Mouse (Mus musculus) lung, postnatal 25 days (tissue): Measurements from ENCODE around the gene Ift122.
A peak's percentile ranks its signal among the peaks of the same experiment; 100 is the strongest.

ENCODE experiments used
- DNase-seq: peaks from one replicate; pipeline ENCODE4 v3.0.0; 2022; ENCODE audit warnings: low spot score

Gene Ift122

DNA sequence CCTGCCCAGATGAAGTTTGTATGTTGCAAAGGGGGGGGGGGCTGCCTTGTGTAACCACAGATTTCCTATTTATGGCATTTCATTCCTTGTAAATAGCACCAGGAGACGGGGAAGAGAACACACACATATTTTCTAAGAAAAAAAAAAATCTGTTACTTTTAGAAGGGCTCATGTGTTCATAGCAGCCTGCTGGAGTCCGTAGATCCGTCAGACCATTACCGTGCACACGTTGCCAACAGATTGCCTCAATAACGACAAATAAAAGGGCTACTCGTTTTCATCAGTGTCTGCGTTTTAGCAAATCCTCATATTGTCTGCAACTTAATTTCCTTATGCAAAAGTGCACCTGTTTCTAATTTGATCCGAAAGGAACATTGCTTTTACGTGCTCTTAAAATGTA, 73.1 kb downstream of the Ift122 start:
- no peak for DNase-seq

DNA sequence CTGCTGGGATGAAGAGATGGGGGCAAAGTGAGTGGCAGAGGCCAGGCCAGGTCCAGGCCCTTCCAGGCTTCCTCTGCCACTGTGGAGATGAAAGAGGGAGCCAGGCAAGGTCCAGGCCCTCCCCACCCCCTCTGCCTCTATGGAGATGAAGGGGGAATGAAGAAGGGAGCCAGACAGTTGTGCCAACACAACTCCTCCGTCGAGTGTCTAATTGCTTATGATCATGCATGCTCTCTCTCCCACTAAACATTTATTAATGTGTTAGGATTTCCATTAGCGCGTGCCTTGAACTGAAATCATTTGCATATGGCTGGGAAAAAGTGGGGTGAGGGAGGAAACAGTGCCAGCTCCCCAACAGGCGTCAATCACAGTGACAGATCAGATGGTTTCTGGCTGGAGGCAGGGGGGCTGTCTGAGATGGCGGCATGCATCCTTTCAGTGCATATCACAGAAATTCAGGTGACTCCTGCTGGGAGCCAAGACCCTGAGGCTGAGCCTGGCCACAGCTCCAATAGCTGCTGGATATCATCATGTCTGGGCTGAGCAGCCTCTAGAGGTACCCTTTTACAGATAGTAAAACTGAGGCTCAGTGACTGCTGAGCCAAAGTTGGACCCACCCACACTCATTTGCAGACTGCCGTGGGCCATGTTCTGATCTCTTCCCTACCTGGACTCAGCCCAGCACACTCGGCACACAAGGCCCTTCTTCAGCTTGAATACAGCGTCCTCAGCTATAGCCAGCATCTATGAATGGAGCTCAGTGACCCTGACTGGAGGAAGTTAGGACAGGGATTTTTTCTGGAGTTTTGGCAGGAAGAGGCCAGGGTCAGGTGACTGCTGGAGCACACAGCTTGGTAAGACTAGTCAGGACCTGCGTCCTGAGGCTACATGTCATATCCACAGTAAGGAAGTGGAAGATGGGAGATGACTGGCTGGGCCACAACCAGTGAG, 74.3 kb downstream of the Ift122 start:
- no peak for DNase-seq

DNA sequence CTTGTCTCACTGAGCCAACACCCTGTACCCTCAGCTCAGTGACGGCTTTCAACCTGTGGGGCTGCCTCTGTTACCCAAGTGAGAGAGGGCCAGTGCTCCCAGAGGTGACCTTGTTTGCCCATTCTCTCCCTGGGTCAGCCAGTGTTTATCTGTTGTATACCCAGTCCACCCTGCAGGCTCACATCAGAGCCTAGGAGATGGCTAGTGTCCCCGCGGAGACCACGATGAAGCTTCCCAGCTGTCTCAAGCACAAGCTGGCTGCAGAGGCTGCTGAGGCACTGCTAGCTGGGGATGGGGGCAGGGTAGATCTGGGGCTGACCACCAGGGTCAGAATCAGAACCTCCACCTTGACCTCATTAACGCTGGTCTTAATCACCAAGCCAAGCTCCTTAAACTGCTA, 76.7 kb downstream of the Ift122 start:
- DNase-seq: no peak

DNA sequence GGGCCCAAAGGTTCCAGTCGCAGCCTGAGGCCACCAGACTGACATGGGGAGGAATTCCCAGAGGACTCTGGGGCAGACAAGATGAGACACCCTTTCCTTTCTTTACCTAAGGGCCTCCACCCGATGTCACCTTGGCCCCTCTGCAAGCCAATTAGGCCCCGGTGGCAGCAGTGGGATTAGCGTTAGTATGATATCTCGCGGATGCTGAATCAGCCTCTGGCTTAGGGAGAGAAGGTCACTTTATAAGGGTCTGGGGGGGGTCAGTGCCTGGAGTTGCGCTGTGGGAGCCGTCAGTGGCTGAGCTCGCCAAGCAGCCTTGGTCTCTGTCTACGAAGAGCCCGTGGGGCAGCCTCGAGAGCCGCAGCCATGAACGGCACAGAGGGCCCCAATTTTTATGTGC, 78.4 kb downstream of the Ift122 start, which contains the start of gene Rho:
Gene Rho (plus strand): TSS at position 110 of the 400 bp plus-strand sequence.
- DNase-seq: no peak

DNA sequence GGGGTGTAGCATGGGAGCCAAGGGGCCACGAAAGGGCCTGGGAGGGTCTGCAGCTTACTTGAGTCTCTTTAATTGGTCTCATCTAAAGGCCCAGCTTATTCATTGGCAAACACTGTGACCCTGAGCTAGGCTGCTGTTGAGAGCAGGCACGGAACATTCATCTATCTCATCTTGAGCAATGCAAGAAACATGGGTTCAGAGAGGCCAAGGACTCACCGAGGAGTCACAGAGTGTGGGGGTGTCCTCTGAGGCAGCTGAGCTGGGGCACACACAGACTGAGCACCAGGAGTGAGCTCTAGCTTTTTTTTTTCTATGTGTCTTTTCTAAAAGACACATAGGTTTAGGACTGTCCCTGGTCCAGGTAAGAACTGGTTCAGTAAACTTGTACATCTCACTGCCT, 79.1 kb downstream of the Ift122 start:
- DNase-seq: no peak

DNA sequence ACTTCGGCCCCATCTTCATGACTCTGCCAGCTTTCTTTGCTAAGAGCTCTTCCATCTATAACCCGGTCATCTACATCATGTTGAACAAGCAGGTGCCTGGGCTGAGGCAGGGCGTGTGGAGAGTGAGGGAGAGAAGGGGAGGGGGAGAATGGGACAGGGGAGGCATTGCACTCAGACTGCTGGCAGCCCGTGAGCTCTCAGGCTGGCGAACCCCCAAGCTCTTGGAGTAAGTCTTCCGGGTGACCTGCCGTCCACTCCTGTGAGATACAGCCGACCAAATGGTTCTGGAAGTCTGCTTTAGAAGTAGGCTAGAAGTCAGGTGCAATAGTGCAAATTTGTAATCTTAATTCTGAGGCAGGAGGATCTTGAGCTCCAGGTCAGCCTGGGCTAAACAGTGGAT, 82.3 kb downstream of the Ift122 start:
- no peak for DNase-seq

DNA sequence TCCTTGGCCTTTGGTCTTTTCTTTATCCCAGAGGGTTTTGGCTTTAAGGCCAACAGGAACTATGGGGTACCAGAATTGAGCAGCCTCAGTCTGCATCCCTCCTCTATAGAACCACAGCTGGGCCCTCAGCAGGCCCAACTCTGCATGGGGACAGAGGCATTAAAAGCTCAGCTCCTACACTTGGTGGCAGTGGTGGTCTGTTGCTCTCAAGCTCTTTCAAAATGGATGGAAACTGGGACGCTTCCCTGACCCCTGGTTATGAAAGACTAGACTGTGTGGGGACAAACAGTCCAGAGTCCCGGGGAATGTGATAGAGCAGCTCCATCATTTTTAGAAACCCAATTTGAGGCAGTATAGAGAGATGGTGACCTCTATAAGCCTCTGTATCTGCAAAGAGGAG, 84.7 kb downstream of the Ift122 start:
- no peak for DNase-seq

DNA sequence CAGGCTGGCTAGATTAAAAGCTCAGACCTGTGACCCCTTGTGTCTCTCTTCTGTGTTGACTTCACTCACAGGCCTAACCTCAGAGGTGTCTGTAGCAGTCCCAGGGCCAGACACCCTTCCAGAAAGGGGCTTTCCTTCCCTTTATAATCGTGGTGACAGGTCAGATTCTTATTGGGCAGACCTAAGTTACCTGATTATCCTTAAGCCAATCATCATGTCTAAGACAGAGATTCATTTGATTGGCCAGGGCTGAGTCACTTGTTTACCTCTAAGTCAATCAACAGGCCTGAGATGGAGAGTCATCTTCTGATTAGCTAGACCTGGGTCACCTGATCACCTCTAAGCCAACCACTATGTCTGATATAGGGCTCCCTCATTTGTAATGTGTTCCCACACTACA, 85.5 kb downstream of the Ift122 start:
- no peak for DNase-seq

DNA sequence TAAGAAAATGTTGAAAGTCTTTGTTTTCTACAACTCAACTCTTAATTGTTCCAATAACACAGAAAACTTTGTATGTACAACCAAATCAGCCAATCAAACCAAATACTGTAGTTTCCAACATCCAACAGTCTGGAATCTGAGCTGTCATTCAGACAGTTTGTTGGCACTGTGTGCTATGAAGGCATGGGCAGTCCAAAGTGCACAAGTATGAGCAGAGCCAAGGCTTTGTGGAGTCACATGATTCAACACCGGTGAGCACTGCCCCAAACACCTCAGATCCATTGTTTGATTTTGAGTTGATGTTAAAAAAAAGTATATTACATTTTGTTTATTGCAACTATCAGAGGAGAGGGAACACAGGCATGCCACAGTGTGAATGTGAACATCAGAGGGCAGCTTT, 87.3 kb downstream of the Ift122 start:
- no peak for DNase-seq

DNA sequence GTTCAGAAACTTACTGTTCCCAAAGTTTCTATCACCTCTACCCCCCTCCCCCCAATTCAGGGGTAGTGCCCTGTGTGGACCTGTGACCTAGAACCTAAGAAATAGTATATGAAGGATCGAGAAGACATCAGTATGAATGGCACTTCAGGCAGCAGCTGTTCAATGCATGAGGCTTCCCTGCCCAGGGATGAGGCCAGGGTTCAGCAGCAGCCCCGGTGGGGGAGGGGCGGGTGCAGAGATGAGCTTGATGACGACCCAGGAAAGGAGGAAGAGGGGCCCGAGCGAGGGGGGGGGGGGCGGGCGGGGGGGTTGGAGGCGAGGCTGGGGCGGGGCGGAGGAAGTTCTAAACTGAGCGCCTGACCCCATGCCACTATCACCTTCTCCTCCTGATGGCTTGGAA, 87.9 kb downstream of the Ift122 start:
- no peak for DNase-seq

DNA sequence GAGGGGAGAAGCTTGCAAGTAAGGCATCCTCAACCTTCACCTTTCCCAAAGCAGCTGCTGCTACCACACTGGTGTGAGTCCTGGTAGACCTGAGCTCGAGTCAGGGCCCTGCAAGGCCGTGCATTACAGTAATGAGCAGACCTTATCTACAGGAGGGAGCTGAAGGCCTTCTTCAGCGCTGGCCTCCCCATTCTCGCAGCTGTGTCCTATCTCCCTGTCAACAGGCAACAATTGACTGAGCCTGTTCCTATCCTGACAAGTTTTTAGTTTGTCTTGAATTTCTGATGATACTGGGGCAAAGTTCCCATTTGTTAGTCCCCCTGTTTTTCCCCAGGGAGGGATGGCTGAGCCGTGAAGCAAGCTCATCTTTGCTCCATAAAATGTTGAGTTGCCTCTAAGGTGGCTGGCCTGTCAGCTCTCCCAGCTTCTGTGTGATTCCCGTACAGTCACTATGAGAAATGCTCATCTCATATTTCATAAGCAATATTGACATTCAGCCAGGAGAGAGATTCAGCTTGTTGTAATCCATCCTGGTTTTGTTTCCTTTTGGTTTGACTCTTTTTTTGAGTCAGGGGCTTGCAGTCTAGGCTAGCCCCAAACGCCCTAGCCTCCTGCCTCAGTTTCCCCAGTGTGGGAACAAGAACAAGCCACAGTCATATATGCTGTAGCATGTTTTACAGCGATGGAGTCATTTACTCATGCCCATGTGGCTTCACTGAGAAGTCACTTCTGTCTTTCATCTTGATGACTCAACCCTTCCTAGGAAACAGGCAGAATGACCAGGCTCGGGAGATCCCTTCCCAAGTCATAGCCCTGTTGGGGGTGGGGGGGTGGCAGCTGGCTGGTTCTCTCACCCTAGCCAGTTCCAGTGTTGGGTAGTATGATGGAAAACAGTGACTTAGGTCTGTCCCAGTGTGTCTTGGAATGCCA, 90.5 kb downstream of the Ift122 start:
- no peak for DNase-seq

DNA sequence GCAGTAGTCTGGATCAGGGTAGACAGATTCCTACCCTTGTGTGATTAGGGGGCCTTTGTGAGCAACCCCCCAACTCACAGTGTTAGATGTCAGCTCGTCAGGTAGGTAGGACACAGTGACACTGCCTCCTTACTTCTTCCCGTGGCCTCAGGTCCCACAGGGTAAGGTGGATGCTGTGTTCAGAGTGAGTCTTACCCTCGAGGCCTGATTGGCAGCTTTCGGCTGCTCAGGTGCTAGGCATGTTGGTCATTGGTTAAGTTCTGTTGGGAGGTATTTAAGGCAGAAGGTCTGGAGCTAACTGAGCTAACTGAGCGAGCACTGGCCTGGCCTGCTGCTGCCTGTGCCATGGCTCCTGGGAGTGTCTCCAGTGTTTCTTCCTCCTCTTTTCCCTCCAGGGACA, 91.4 kb downstream of the Ift122 start, which contains the start of gene H1foo:
Gene H1foo (plus strand): TSS at position 301 of the 400 bp plus-strand sequence.
- no peak for DNase-seq

DNA sequence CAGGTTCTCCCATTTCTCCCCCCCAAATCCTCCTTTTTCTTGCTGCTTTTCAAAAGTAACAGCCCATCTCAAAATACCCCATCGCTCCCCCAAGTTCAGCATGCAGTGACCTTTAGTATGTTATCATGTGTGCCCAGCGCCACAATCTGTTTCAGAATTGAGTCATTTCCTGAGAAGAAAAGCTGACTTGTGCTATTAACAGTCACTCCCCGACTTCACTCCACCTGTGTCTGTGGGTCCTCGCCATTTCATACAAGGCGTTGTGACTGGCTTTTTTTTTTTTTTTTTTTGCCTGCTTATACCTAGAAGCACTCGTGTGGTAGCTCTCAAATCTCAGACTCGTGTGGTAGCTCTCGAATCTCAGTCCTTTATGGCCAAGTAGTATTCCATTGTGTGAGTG, 92.4 kb downstream of the Ift122 start:
- DNase-seq: no peak

DNA sequence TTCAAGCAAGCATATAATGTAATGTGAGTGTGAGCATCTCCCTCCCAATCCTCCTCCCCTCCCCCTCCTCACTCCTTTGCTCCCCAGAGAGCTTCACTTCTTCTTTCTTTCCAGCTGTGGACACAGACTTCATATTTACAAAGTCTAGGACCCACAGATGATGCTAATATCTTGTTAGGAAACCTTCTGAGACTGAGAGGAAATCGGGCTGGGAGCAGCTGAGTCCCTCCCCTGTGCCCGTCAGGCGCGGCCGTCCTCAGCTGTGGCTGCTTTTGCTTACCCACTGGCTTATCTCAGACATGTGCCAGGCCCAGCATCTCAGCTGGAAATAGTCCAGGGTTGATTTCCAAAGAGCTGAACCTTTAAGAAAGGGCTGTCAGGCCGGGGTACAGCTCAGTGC, 93.1 kb downstream of the Ift122 start:
- DNase-seq: no peak

DNA sequence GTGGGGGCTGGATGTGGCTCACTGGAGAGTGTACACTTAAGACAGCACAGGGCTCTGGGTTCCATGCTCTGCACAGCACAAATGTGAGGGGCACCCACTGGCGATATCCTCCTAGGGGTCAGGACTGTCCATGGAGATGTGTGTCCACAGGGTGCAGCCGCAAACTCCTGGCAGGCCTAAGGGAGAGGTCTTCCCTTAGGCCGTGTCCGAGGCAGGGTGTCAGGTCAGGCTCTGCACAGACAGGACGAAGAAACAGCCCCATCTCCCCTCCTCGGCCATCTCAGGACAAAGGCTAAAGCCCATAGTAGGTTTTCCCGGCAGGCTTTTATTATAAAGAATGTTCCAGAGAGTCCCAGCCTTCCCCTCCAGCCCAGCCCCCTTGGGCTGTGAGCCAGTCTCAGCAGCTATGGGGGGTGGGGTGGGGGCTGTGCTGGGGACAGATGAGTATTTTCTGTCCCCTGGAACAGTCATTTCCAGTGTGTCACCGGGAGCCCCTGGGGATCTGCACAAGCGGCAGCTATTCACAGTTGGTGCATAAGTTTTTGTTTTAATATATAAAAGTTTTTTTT, 101.3 kb downstream of the Ift122 start:
- no peak for DNase-seq

DNA sequence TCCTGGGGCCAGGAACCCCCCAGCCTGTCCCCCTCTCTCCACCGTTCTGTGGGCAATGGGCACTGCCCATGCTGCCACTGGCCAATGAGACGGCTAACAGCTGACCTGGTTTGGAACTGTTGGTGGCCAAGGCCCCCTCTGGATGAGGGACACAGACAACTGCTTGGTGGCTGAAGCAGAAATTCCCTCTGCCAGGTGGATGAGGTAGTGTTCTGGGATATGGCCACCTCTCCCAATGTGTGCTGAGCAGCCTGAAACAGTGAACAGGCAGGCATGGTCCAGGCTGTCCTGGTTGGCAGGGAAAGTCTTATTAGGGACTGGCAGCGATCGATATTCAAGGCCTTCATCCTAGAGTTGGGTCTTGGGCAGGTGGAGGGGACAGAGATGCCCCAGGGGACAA, 101.9 kb downstream of the Ift122 start:
- no peak for DNase-seq

DNA sequence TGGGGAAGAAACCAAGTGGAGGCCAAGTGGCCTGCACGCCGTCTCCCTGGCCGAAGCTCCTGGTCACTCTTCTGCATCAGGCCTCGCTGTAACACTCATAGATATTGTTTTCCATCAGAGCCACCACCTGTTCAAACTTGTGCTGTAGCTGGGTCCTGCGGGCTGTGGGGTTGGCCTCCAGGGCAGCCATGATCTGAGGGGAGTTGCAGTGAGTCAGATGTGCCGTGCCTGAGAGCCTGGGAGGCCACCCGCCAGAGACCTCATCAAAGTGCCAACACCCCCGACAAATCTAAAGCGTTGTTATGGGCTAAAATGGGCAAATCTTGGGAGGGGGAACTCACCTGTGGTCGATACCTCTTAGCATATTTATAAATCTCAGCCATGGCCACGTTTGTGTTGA, 102.4 kb downstream of the Ift122 start:
- DNase-seq: no peak

DNA sequence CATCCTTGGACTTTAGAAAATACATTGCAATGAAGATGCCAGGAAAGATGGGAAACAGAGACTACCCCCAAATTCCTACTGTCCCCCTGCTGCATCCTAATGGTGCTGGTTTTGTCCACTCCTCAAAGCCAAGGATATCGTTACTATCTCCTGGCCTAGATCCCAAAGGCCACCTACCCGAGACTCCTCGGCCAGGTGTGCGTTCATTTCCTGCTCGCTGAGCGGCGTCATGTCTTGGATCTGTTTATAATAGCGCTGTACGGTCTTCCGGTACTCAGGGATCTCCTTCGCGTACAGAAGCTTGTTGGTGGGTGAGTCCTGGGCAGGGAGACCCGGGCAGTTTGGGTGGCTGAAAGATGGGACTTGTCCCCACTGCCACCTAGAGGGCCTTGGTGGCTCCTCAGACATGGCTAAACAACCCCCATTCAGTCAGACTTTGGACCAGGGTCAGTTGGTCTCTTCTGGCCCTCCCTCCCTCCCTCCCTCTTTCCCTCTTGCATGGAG, 103.2 kb downstream of the Ift122 start:
- no peak for DNase-seq

DNA sequence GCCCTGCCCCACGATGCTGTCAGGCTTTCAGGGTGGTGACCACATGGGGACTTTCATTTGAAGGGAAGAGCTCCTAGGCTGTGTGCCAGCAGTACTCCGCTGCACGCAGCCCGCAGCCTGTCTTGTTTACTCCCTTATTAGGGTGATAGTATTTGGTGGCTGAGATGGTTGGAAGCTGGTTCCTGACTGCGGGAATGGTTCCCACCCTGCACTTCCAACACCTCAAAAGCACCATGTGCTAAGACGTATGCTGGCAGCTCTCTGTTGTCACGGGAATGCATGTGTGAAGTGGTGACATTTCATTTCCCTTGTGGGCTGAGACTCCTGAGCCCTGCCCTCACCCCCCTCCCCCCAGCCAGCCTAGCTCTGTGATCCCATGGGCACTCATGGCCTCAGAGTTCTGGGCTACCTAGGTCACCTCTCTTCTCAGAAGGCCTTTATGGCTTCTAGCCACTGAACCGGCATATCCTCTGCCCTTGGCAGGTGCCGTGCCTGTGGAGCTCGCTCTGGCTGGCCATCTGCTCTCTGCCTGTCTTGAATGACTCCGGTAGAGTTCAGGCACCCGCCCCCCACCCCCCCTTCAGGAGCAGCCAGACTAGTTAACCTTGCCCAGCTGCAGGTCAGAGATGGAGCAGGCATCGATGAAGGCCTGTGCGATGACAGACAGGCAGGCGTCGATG, 103.8 kb downstream of the Ift122 start:
- peak; percentile 79 for DNase-seq

DNA sequence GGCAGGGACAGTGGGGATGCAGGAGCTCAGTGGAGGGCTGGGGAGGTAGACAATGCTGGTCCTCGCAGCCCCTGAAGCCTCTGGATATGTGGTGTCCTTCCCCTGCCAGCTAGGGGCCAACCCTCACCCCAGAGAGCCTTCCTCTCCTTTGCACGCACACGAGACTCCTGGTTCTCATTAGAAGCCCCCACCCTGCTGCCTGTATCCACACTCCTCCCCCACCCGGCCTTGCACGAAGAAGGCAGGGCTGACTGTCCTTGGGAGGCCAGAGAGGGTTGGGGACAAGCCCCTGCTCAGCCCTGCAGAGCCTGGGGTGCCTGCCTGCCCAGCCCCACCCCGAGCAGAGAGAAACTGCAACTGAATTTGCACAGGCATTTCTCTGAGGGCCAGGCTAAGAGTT, 104.4 kb downstream of the Ift122 start:
- DNase-seq: no peak

DNA sequence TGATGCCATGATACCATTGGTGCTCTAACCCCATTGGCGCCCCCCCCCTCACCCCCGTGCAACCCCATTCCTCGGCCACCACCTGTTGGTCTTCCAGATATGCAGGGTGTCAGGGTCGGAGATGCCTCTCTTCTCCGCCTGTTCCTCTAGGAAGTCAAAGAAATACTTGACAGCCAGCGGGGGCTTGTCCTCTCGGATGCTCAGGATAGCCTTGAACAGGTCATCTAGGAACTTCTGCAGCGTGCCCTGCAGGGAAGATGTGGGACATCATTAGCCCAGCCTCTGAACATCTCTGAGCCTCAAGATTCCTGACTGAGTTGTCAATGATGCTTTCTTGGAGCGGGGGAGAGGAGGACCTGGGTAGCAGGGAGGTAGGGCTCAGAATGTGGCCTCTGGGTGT, 105.2 kb downstream of the Ift122 start:
- DNase-seq: no peak
